Mouse (Mus musculus) limb, embryonic 14.5 days (tissue): ENCODE data around the gene 1700019N19Rik. TPM values are rescaled to one million over a fixed set of nuclear protein-coding genes. Genes with fewer than 3 reads are reported as not detected.

Experiments
- ATAC-seq: fragments of 200-750 bp; cut with Nextera tagmentation; 2 replicates; pipeline ENCODE4 v1.8.0; 2017; ENCODE audit warnings: low read depth, moderate number of reproducible peaks, moderate TSS enrichment; ENCODE audit not compliant: low FRiP score
- DNase-seq: peaks from one replicate; pipeline ENCODE4 v3.0.0-alpha.2; 2015; ENCODE audit warnings: low spot score
- H3K27ac ChIP-seq: fragments of 300-500 bp; sonication (generic); replicated peaks from 2 replicates; pipeline ENCODE4 v1.5.1; 2014; ENCODE audit warnings: low read depth, mild to moderate bottlenecking, low read length, moderate library complexity, mixed read lengths
- H3K27me3 ChIP-seq: fragments of 300-500 bp; sonication (generic); 2 replicates; pipeline ENCODE4 v1.6.1; 2014; ENCODE audit warnings: low read length, mixed read lengths; ENCODE audit not compliant: control insufficient read depth, insufficient read depth
- H3K36me3 ChIP-seq: fragments of 300-500 bp; sonication (generic); 2 replicates; pipeline ENCODE4 v1.6.1; 2014; ENCODE audit warnings: mild to moderate bottlenecking, low read length, moderate library complexity, mixed read lengths; ENCODE audit not compliant: control insufficient read depth, insufficient read depth
- H3K4me1 ChIP-seq: fragments of 300-500 bp; sonication (generic); 2 replicates; pipeline ENCODE4 v1.6.1; 2014; ENCODE audit warnings: antibody characterized with exemption, low read length, mixed read lengths; ENCODE audit not compliant: control insufficient read depth, insufficient read depth
- H3K4me2 ChIP-seq: fragments of 300-500 bp; sonication (generic); replicated peaks from 2 replicates; pipeline ENCODE4 v1.6.1; 2014; ENCODE audit warnings: low read depth, mild to moderate bottlenecking, low read length, moderate library complexity; ENCODE audit not compliant: severe bottlenecking
- H3K4me3 ChIP-seq: fragments of 300-500 bp; sonication (generic); replicated peaks from 2 replicates; pipeline ENCODE4 v1.5.1; 2014; ENCODE audit warnings: low read length
- H3K9ac ChIP-seq: fragments of 300-500 bp; sonication (generic); 2 replicates; pipeline ENCODE4 v1.6.1; 2014; ENCODE audit warnings: mild to moderate bottlenecking, low read depth, low read length, moderate library complexity; ENCODE audit not compliant: severe bottlenecking
- H3K9me3 ChIP-seq: fragments of 300-500 bp; sonication (generic); 2 replicates; pipeline ENCODE4 v1.6.1; 2016; ENCODE audit warnings: low read length; ENCODE audit not compliant: control insufficient read depth
- POLR2A ChIP-seq: fragments of 200-500 bp; IDR thresholded peaks from 2 replicates; pipeline ENCODE4 v1.8.0; 2012; ENCODE audit warnings: inconsistent platforms, mild to moderate bottlenecking, moderate library complexity, borderline replicate concordance; ENCODE audit not compliant: insufficient read depth, insufficient read length; ENCODE audit errors: extremely low read depth
- WGBS: fragments of 180-500 bp; shearing (Covaris S2); extraction: QIAGEN DNeasy Blood & Tissue Kit; methylation state at CpG from one replicate; pipeline ENCODE4 v1.1.7; 2014; 5-methylcytosine and 5-hydroxymethylcytosine counted together
- polyA plus RNA-seq, 2 experiments: library from polyadenylated mRNA; depleted of rRNA in 1 of 2; stranded (reverse) in 1 of 2; unstranded in 1 of 2; fragments of >200 nt; fragmentation: Nextera tagmentation in 1 of 2; extraction: Ambion mirVana in 1 of 2; gene quantifications; 2 replicates each; pipeline versions ENCODE4 v1.2.1 to v1.2.3; 2012 to 2014

1700019N19Rik gene
- polyA plus RNA-seq, 2 experiments, result not detected

GRCm38 (mm10) chr19:58833639-58834180, 39.4 kb upstream of the 1700019N19Rik start:
- DNase-seq (no peak), ATAC-seq (no peak)
- Histone ChIP-seq H3K4me2 (no peak overlapping the region), H3K27ac (no peak overlapping the region), H3K9ac (no peak overlapping the region), H3K9me3 (no peaks in the 10 kb centered on the region), H3K4me3 (no peak overlapping the region), H3K27me3 (no peaks in the 10 kb centered on the region), H3K4me1 (no peaks in the 10 kb centered on the region), H3K36me3 (no peaks in the 10 kb centered on the region)
- WGBS, result 48% methylated on average over 13 of the region's 13 CpGs
- no peak for TF ChIP-seq POLR2A

DNA sequence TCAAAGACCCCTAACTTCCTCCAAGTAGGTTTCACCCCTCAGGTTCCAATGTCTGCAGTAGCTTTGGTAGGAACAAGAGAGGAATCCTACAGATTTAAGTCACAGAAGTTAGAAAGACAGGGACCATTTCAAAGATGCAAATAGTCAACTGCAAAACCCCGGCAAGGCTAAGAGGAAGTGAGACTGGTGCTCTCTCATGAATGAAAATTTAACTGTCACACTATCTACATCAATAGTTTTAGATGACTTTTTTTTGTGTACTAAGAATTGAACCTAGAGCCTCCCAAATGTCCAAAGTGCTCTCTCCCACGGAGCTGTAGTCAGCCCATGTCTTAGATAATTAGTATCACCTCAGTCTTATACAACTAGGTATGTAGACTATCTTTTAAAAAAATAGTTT, 38.7 kb upstream of the 1700019N19Rik start:
- DNase-seq, result no peak
- no peaks in the 10 kb centered on the region for H3K4me1 ChIP-seq
- WGBS, result 88% methylated on average over 2 of the region's 2 CpGs
- H3K4me2 ChIP-seq, result no peak overlapping the region
- no peaks in the 10 kb centered on the region for H3K9me3 ChIP-seq
- no peak overlapping the region for H3K4me3 ChIP-seq
- no peak overlapping the region for H3K27ac ChIP-seq
- H3K27me3 ChIP-seq, result no peaks in the 10 kb centered on the region
- TF ChIP-seq POLR2A, result no peak
- no peaks in the 10 kb centered on the region for H3K36me3 ChIP-seq
- ATAC-seq, result no peak
- no peak overlapping the region for H3K9ac ChIP-seq

DNA sequence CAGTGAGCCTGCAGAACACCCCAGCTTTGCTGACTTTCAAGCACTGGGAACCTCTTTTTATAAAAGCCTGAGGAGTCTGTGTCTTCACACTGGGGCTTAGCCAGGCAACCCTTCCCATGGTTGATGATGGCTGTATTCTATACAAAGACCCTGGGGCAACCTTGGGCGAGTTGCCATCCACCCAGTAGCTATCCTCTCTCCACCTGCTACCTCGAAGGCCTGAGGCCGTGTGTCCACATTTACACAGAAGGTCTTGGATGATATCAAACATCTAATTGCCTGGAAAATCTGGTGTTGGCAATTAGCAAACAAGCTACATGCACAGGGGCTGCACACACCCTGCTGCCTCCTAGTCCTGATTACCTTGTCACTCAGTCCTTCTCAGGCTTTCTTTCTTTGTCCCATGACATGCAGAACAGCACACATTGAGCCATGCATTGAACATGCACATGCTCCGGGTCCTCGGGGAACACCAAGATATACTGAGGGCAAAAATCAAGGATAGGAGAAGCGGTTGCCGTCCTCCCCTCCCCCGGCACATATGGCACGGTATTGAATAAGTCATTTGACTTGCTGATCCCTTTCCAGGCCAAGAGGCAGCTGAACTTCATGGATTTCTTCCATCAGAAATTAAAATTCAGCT, 37.1 kb upstream of the 1700019N19Rik start:
- 90% methylated on average over 9 of the region's 9 CpGs for WGBS
- H3K4me1 ChIP-seq, result no peaks in the 10 kb centered on the region
- no peak overlapping the region for H3K27ac ChIP-seq
- H3K4me3 ChIP-seq, result no peak overlapping the region
- no peak for TF ChIP-seq POLR2A
- ATAC-seq (no peak), DNase-seq (no peak)
- H3K9ac ChIP-seq, result no peak overlapping the region
- H3K36me3 ChIP-seq, result no peaks in the 10 kb centered on the region
- no peaks in the 10 kb centered on the region for H3K27me3 ChIP-seq
- no peaks in the 10 kb centered on the region for H3K9me3 ChIP-seq
- H3K4me2 ChIP-seq, result no peak overlapping the region

- DNase-seq, result no peak
Measured at GRCm38 (mm10) chr19:58830182-58830581, 35.9 kb upstream of the 1700019N19Rik start.

GRCm38 (mm10) chr19:58829575-58829974, 35.3 kb upstream of the 1700019N19Rik start:
- Histone ChIP-seq H3K27ac (no peak overlapping the region), H3K27me3 (no peaks in the 10 kb centered on the region), H3K4me3 (no peak overlapping the region), H3K4me1 (no peaks in the 10 kb centered on the region), H3K36me3 (no peaks in the 10 kb centered on the region), H3K4me2 (no peak overlapping the region), H3K9ac (no peak overlapping the region), H3K9me3 (no peaks in the 10 kb centered on the region)
- WGBS, result 85% methylated on average over 5 of the region's 5 CpGs
- ATAC-seq (no peak), DNase-seq (no peak)
- TF ChIP-seq POLR2A, result no peak

More at GRCm38 (mm10) chr19:58830182-58830581, 35.9 kb upstream of the 1700019N19Rik start:
- 84% methylated on average over 7 of the region's 7 CpGs for WGBS
- H3K9ac ChIP-seq, result no peak overlapping the region
- H3K4me3 ChIP-seq, result no peak overlapping the region
- no peaks in the 10 kb centered on the region for H3K9me3 ChIP-seq
- no peaks in the 10 kb centered on the region for H3K27me3 ChIP-seq
- no peaks in the 10 kb centered on the region for H3K36me3 ChIP-seq
- no peak overlapping the region for H3K4me2 ChIP-seq
- ATAC-seq, result no peak
- no peak overlapping the region for H3K27ac ChIP-seq
- TF ChIP-seq POLR2A, result no peak
- H3K4me1 ChIP-seq, result no peaks in the 10 kb centered on the region

DNA sequence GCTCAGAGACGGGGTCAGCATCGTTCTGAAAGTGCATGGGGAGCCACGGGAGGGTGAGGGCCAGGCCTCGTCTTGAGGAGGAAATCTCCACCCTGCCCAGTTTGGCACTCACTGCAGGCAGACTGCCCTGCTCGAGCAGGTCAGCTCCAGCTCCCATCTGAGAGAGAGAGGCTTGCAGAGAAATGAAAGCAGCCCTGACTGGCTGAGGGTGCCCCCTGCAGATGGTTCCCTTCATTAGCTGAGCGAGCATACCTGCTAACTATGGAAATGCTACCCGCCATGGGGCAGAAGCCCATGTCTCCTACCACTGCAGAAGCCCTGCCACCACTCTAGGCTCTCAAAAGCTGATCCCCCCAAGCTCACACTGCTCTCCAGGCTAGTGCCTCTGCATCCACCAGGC, 33.4 kb upstream of the 1700019N19Rik start:
- Histone ChIP-seq H3K9me3 (no peaks in the 10 kb centered on the region), H3K4me1 (no peaks in the 10 kb centered on the region), H3K4me2 (no peak overlapping the region), H3K27me3 (no peaks in the 10 kb centered on the region), H3K36me3 (no peaks in the 10 kb centered on the region), H3K4me3 (no peak overlapping the region), H3K9ac (no peak overlapping the region), H3K27ac (no peak overlapping the region)
- no peak for TF ChIP-seq POLR2A
- DNase-seq (no peak), ATAC-seq (no peak)
- 50% methylated on average over 7 of the region's 7 CpGs for WGBS
